Mouse (Mus musculus): ENCODE data around the gene Adat2. TPM values are rescaled to one million over a fixed set of nuclear protein-coding genes. Genes with fewer than 3 reads are reported as not detected.
A peak's percentile ranks its signal among the peaks of the same experiment; 100 is the strongest.

Adat2 gene
- polyA plus RNA-seq, 1 experiment from 2014 or later = 6.0 TPM

DNA sequence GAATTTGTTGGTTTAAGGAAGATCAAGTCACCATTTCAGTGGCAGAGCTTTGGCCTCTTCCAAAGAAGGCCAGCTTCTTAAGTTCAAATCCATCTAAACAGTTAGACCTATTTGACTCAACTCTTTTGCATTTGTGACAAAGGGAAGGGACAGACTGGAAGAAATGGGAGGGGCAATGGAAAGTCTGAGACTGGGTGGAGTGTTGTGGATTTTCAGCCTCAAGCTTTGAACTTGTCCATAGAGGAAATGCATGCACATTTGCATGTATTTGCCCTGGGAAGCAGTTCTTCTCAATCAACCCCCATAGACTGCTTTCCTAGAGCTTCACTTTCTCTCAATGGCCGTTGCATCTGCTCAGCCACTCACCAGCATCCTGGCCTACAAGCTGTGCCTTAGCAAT is 1.6 kb downstream of the Adat2 start:
- no peaks in the 10 kb centered on the region for H3K27me3 ChIP-seq (replicated peaks; ENCODE audit: control insufficient read depth, insufficient read depth, low read length)
- no peak for ATAC-seq (replicated peaks; ENCODE audit: low FRiP score)
- H3K4me3 ChIP-seq (ENCODE audit: low read depth, low read length) = no peak overlapping the region
- no peaks in the 10 kb centered on the region for H3K9me3 ChIP-seq (ENCODE audit: control insufficient read depth, low read length)
- peak overlapping the region; percentile 9; the same call in 1 of the 2 replicates for H3K4me2 ChIP-seq
- 0 out of 2 replicates have a peak, but pooled peaks cover 3% of the 10 kb centered on the region for H3K4me1 ChIP-seq (replicated peaks; ENCODE audit: control insufficient read depth, insufficient read depth, low read length)
- no peak overlapping the region for H3K27ac ChIP-seq (ENCODE audit: low read depth, low read length)
- DNase-seq (ENCODE audit: low spot score) = no peak
- 100% methylated on average over 1 of the region's 1 CpGs for WGBS
- no peak overlapping the region for H3K9ac ChIP-seq (ENCODE audit: low read depth, low read length)
- H3K36me3 ChIP-seq (ENCODE audit: control insufficient read depth, insufficient read depth, low read length) = no peaks in the 10 kb centered on the region

DNA sequence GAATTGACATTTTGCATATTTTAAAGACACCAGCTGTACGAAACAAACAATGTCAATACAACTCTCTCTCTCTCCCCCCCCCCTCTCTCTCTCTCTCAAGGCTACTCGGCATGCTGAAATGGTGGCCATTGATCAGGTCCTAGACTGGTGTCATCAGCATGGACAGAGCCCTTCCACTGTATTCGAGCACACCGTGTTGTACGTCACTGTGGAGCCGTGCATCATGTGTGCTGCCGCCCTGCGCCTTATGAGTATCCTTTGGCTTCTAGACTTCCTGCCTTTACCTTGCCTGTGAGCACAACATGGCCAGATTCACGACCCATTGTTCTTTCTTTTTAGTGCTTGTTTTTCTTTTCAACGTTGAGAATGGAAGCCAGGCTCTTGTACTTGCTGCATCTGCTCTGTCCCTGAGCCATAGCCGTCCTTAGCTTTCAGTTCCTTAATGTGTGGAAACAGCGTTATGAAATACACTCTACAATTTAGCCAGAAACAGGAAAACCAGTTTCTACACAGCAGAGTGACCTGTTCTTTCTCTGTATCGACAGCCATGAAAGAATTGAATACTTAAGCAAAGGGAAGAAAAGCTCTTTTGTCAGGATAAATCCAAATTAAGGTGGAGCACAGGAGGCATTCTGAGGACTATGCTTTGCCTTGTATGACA is 7.5 kb downstream of the Adat2 start:
- no peak overlapping the region for H3K4me2 ChIP-seq
- WGBS = 85% methylated on average over 13 of the region's 13 CpGs
- peaks cover 13% of the 10 kb centered on the region for H3K36me3 ChIP-seq (ENCODE audit: control insufficient read depth, insufficient read depth, low read length)

DNA sequence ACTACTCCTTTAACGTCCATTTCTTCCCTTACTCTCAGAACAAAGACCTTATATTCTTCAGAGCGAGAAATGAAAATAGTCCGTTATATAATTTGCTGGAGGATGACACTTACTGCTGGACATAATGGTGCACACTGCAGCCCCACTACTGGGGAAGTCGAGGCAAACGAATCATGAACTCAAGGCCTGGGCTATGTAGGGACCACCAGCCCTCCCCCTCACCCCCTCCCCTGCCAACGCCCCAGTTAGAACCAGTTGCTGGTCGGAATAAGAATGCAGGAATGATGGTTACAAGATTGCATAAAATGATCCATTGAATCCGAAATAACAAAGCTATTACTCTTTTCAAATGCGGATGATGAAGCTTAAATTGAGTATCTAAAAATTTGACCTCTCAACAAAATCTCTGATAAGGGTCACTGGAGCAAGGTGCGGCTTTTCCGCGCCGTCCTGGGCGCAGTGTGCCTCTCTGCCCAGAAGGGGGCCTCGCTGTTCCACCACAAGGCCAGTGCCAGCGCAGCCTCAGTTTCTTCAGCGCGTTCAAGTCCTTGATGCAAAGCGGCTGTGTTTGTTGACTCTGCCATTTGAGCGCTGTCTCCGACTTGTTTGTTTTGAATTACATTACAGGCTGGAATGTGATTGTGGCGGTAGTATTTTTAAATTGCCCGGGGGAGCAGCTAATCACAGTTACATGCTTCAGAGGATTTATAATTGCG is 11.8 kb downstream of the Adat2 start:
- Histone ChIP-seq H3K4me2 (peak overlapping the region; percentile 50), H3K9me3 (ENCODE audit: control insufficient read depth, low read length) (no peaks in the 10 kb centered on the region), H3K4me1 (replicated peaks; ENCODE audit: control insufficient read depth, insufficient read depth, low read length) (no peaks in the 10 kb centered on the region), H3K9ac (ENCODE audit: low read depth, low read length) (no peak overlapping the region), H3K36me3 (ENCODE audit: control insufficient read depth, insufficient read depth, low read length) (peaks cover 13% of the 10 kb centered on the region), H3K27ac (ENCODE audit: low read depth, low read length) (no peak overlapping the region), H3K27me3 (replicated peaks; ENCODE audit: control insufficient read depth, insufficient read depth, low read length) (no peaks in the 10 kb centered on the region), H3K4me3 (ENCODE audit: low read depth, low read length) (no peak overlapping the region)
- 29% methylated on average over 24 of the region's 24 CpGs for WGBS
- DNase-seq (ENCODE audit: low spot score) (peak; percentile 42), ATAC-seq (replicated peaks; ENCODE audit: low FRiP score) (0 out of 2 replicates have a peak, but pooled peaks have one; percentile 58)

More for the DNA sequence above, 7.5 kb downstream of the Adat2 start:
- Histone ChIP-seq H3K4me1 (replicated peaks; ENCODE audit: control insufficient read depth, insufficient read depth, low read length) (no peaks in the 10 kb centered on the region), H3K27ac (ENCODE audit: low read depth, low read length) (no peak overlapping the region), H3K27me3 (replicated peaks; ENCODE audit: control insufficient read depth, insufficient read depth, low read length) (no peaks in the 10 kb centered on the region), H3K4me3 (ENCODE audit: low read depth, low read length) (no peak overlapping the region), H3K9me3 (ENCODE audit: control insufficient read depth, low read length) (no peaks in the 10 kb centered on the region), H3K9ac (ENCODE audit: low read depth, low read length) (no peak overlapping the region)
- DNase-seq (ENCODE audit: low spot score) (no peak), ATAC-seq (replicated peaks; ENCODE audit: low FRiP score) (no peak)

DNA sequence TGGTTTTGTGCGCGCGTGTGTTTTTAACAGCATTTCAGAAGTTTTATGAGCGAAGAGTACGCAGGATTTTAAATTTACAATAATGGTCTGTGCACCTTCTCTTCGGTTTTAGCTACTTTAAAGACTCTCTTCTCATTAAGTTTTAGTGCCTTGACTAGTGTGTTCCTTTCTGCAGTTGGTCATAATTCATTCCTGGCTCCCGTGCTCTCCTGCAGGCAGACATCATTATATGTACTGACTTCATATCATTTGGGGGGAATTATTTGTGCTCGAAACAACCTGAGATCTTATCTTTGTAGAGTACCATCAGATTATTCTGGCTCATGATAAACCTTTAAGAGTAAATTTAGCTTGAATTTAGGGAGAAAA is 12.4 kb downstream of the Adat2 start:
- no peaks in the 10 kb centered on the region for H3K27me3 ChIP-seq (replicated peaks; ENCODE audit: control insufficient read depth, insufficient read depth, low read length)
- WGBS = 60% methylated on average over 8 of the region's 8 CpGs
- H3K36me3 ChIP-seq (ENCODE audit: control insufficient read depth, insufficient read depth, low read length) = peaks cover 13% of the 10 kb centered on the region
- H3K9ac ChIP-seq (ENCODE audit: low read depth, low read length) = no peak overlapping the region
- no peak overlapping the region for H3K27ac ChIP-seq (ENCODE audit: low read depth, low read length)
- H3K4me2 ChIP-seq = peak overlapping the region; percentile 50
- DNase-seq (ENCODE audit: low spot score) (no peak), ATAC-seq (replicated peaks; ENCODE audit: low FRiP score) (no peak)
- H3K9me3 ChIP-seq (ENCODE audit: control insufficient read depth, low read length) = no peaks in the 10 kb centered on the region
- H3K4me3 ChIP-seq (ENCODE audit: low read depth, low read length) = no peak overlapping the region
- H3K4me1 ChIP-seq (replicated peaks; ENCODE audit: control insufficient read depth, insufficient read depth, low read length) = no peaks in the 10 kb centered on the region

DNA sequence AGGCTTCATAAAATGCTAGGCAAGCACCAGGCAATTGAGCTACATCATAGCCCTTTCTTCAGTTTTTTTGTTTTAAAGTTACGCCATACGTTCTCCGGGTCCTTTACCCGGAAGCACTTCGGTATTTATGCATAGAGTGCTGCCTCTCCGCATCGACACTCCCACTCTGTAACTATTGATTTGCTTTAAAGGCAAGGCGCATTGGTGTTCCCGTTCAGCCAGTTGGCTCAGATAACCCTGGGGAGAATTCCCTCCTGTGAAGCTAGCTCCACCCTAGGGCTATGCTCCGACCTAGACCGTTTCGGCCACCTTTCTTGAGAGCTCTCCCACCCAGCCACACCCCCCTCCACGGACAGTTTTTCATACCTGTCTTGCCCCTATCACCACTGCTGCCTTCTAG is 13.7 kb downstream of the Adat2 start:
- Histone ChIP-seq H3K4me1 (replicated peaks; ENCODE audit: control insufficient read depth, insufficient read depth, low read length) (no peaks in the 10 kb centered on the region), H3K9me3 (ENCODE audit: control insufficient read depth, low read length) (no peaks in the 10 kb centered on the region), H3K27me3 (replicated peaks; ENCODE audit: control insufficient read depth, insufficient read depth, low read length) (no peaks in the 10 kb centered on the region), H3K4me2 (no peak overlapping the region), H3K27ac (ENCODE audit: low read depth, low read length) (no peak overlapping the region), H3K9ac (ENCODE audit: low read depth, low read length) (no peak overlapping the region), H3K4me3 (ENCODE audit: low read depth, low read length) (no peak overlapping the region), H3K36me3 (ENCODE audit: control insufficient read depth, insufficient read depth, low read length) (peaks cover 13% of the 10 kb centered on the region)
- WGBS = 59% methylated on average over 13 of the region's 13 CpGs
- DNase-seq (ENCODE audit: low spot score) (no peak), ATAC-seq (replicated peaks; ENCODE audit: low FRiP score) (no peak)

DNA sequence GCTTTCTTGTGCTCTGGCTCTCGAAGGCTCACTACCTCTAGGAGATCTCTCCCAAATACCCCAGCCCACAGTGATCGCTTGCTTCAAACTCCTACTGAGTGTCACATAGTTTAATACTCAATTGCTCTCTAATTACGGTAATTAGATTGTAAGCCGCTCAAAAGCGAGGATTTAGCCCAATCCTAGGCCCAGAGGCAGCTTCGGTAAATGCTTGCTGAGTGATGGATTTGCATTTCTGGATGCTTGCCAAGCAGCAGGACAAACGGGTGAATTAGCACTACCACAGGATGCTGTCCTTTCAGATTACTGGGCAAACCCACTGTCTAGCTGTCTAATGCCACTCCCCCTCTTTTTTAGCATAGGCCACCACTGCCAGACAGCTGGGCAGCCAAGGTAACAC is 17.1 kb downstream of the Adat2 start:
- Histone ChIP-seq H3K9me3 (ENCODE audit: control insufficient read depth, low read length) (no peaks in the 10 kb centered on the region), H3K4me3 (ENCODE audit: low read depth, low read length) (no peak overlapping the region), H3K27me3 (replicated peaks; ENCODE audit: control insufficient read depth, insufficient read depth, low read length) (no peaks in the 10 kb centered on the region), H3K9ac (ENCODE audit: low read depth, low read length) (no peak overlapping the region), H3K36me3 (ENCODE audit: control insufficient read depth, insufficient read depth, low read length) (no peaks in the 10 kb centered on the region), H3K4me2 (no peak overlapping the region), H3K4me1 (replicated peaks; ENCODE audit: control insufficient read depth, insufficient read depth, low read length) (no peaks in the 10 kb centered on the region), H3K27ac (ENCODE audit: low read depth, low read length) (no peak overlapping the region)
- WGBS = 65% methylated on average over 7 of the region's 7 CpGs
- ATAC-seq (replicated peaks; ENCODE audit: low FRiP score) (no peak), DNase-seq (ENCODE audit: low spot score) (no peak)

DNA sequence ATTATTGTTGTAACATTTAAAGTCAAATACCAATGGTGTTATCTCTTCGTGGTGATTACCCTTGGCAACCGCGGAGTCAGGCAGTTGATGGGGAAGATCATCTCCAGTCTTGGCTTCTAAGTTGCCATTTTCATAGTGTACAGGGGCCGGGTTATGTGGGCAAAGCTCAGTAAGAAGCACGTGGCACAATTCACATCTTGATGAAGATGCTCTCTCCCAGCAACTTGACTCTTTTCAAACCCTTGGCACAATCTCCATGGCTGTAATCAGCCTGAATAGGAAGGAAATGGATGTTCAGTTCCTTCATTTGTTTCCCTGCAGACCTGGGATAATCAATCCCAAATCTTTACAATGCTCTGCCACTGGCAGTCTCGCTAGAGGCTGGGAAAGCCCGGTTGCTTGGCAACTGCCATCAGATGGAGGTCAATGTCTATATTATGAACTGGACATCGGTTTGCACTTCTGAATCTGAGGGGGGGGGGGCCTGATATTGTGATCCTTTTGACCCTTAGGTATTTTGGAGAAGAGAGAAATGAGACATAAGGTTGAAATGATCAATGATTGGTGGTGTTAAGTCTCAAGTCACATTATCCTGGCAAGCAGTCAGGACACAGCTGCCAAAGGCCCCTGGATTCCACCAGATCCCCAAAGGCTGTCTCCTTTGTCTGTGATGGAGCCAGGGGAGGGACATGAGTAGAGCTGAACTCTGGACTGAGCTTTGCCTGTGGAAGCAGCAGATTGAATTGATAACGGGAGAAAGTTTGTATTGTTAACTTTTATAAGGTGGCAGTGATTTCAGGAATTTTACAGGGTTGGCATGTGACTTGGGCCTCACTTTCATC is 18.2 kb downstream of the Adat2 start:
- 78% methylated on average over 9 of the region's 9 CpGs for WGBS
- ATAC-seq (replicated peaks; ENCODE audit: low FRiP score) (no peak), DNase-seq (ENCODE audit: low spot score) (no peak)
- no peaks in the 10 kb centered on the region for H3K27me3 ChIP-seq (replicated peaks; ENCODE audit: control insufficient read depth, insufficient read depth, low read length)
- H3K4me3 ChIP-seq (ENCODE audit: low read depth, low read length) = no peak overlapping the region
- no peak overlapping the region for H3K9ac ChIP-seq (ENCODE audit: low read depth, low read length)
- H3K27ac ChIP-seq (ENCODE audit: low read depth, low read length) = no peak overlapping the region
- H3K4me1 ChIP-seq (replicated peaks; ENCODE audit: control insufficient read depth, insufficient read depth, low read length) = no peaks in the 10 kb centered on the region
- no peaks in the 10 kb centered on the region for H3K36me3 ChIP-seq (ENCODE audit: control insufficient read depth, insufficient read depth, low read length)
- H3K4me2 ChIP-seq = no peak overlapping the region
- no peaks in the 10 kb centered on the region for H3K9me3 ChIP-seq (ENCODE audit: control insufficient read depth, low read length)

DNA sequence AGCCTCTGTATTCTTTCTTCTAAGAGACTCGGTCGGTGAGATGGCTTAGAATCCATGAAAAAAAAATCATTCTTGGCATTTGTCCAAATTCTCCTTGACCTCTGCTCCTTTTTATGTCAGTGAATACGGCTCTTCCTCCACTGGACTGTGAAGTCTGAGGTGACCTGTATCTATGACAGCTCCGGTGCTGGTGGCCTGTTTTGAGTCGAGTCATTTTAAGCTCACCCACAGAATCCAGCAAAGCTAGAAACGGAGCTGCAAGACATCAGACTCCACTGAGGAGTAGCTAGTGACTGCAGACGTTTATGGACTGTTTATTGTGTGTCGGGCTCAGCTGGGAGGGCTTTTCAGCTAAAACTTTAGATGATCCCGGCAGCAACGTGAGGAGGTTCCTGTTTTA is 19.3 kb downstream of the Adat2 start:
- no peaks in the 10 kb centered on the region for H3K9me3 ChIP-seq (ENCODE audit: control insufficient read depth, low read length)
- DNase-seq (ENCODE audit: low spot score) = no peak

More for the DNA sequence above, 19.3 kb downstream of the Adat2 start:
- no peak for ATAC-seq (replicated peaks; ENCODE audit: low FRiP score)
- Histone ChIP-seq H3K27ac (ENCODE audit: low read depth, low read length) (no peak overlapping the region), H3K4me1 (replicated peaks; ENCODE audit: control insufficient read depth, insufficient read depth, low read length) (no peaks in the 10 kb centered on the region), H3K36me3 (ENCODE audit: control insufficient read depth, insufficient read depth, low read length) (no peaks in the 10 kb centered on the region), H3K9ac (ENCODE audit: low read depth, low read length) (no peak overlapping the region), H3K4me3 (ENCODE audit: low read depth, low read length) (no peak overlapping the region), H3K4me2 (no peak overlapping the region), H3K27me3 (replicated peaks; ENCODE audit: control insufficient read depth, insufficient read depth, low read length) (no peaks in the 10 kb centered on the region)
- WGBS = 57% methylated on average over 10 of the region's 10 CpGs

Data from liver, embryonic 11.5 days (tissue).